Comparison of ENCODE assay signal across 10 mouse cellular contexts in the genomic region with DNA sequence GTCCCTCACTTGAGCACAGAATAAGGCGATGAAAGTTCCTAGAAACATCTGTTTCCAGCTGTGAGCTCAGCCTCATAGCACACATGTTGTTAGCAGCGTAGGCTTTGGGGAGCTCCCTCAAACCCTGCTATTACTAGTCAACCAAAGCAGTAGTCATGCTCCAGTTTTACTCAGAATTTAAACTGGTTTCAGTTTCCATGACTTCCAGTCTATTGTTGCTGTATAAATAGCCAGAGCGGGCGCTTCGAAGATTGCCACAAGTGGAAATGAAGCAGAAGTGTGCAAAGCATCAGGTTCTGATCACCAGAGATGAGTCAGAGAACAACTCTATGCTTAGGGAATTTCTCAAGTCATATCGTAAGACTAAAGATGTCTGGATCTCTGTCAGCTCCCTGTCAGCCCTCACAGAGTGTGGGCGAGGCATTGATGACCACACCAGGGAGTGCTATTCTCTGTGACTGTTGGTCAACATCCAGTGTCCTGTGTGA. TPM values are rescaled to one million over a fixed set of nuclear protein-coding genes. Genes with fewer than 3 reads are reported as not detected.
DNase-seq lines count a peak whose midpoint lies in the region; ATAC-seq and TF ChIP-seq lines count a peak whose summit lies in the region.
"Had no signal": no experiment of that assay in that cellular context is flagged by ENCODE, and none has a peak within 500 bp of the region (broad histone marks: within the 10 kb centered on the region; RNA-seq: fewer than 3 reads in every experiment).

No protein-coding gene starts in this region.

- ATAC-seq in kidney, embryonic 14.5 days (ENCODE audit: low FRiP score, low TSS enrichment) = no peak
- ATAC-seq in lung, embryonic 16.5 days (ENCODE audit: low read depth) = peak; percentile 57
- peak; percentile 51; the same call in 1 of the 2 replicates for ATAC-seq in stomach, postnatal 0 days (ENCODE audit: low FRiP score, low TSS enrichment)
- ATAC-seq: forebrain, postnatal 0 days had no signal

- peak; percentile 6 for DNase-seq in kidney, adult 9 months
- DNase-seq in fat pad, adult 2 months (ENCODE audit: extremely low read depth, low read depth, low spot score) = peak; percentile 19
- DNase-seq in stomach, postnatal 0 days (ENCODE audit: low spot score) = no peak
- no peak for DNase-seq in embryo, embryonic 11 days
- DNase-seq in cerebellum, postnatal 4 days (ENCODE audit: low spot score in 2 of 2) = no peak
- no peak for DNase-seq in adrenal gland, postnatal 25 days
- DNase-seq: forebrain, postnatal 0 days had no signal

- no peak overlapping the region for H3K4me3 ChIP-seq in kidney, embryonic 14.5 days (ENCODE audit: low read length)
- no peak overlapping the region for H3K4me3 ChIP-seq in lung, embryonic 16.5 days (ENCODE audit: low read length)
- H3K4me3 ChIP-seq in stomach, postnatal 0 days (ENCODE audit: low read depth, low read length) = no peak overlapping the region
- H3K4me3 ChIP-seq: megakaryocyte, embryonic 14.5 days had no signal

- no peak overlapping the region for H3K4me2 ChIP-seq in kidney, embryonic 14.5 days (replicated peaks; ENCODE audit: low read depth, low read length)
- no peak overlapping the region for H3K4me2 ChIP-seq in lung, embryonic 16.5 days (ENCODE audit: low read depth, low read length)
- H3K4me2 ChIP-seq in stomach, postnatal 0 days (replicated peaks; ENCODE audit: low read depth) = no peak overlapping the region

- H3K4me1 ChIP-seq in kidney, embryonic 14.5 days (ENCODE audit: control insufficient read depth, insufficient read depth, low read length) = 0 out of 2 replicates have a peak, but pooled peaks cover 3% of the 10 kb centered on the region
- H3K4me1 ChIP-seq in lung, embryonic 16.5 days (replicated peaks; ENCODE audit: control insufficient read depth, insufficient read depth, low read length) = no peaks in the 10 kb centered on the region; the same call in 1 of the 2 replicates
- H3K4me1 ChIP-seq in stomach, postnatal 0 days (replicated peaks; ENCODE audit: control insufficient read depth, insufficient read depth) = no peaks in the 10 kb centered on the region
- H3K4me1 ChIP-seq: megakaryocyte, embryonic 14.5 days had no signal

- no peak for TF ChIP-seq EP300 in stomach, postnatal 0 days (optimal IDR thresholded peaks at IDR 0.05)

- no peaks in the 10 kb centered on the region for H3K9me3 ChIP-seq in kidney, embryonic 14.5 days (ENCODE audit: control insufficient read depth, low read length)
- no peaks in the 10 kb centered on the region; the same call in 1 of the 2 replicates for H3K9me3 ChIP-seq in lung, embryonic 16.5 days (ENCODE audit: control insufficient read depth, low read length)
- H3K9me3 ChIP-seq in stomach, postnatal 0 days (ENCODE audit: control insufficient read depth, low read length) = no peaks in the 10 kb centered on the region

- no peak overlapping the region for H3K9ac ChIP-seq in kidney, embryonic 14.5 days (ENCODE audit: low read depth, low read length)
- no peak overlapping the region for H3K9ac ChIP-seq in lung, embryonic 16.5 days (ENCODE audit: low read length)
- no peak overlapping the region for H3K9ac ChIP-seq in stomach, postnatal 0 days (ENCODE audit: low read length)
- H3K9ac ChIP-seq: forebrain, postnatal 0 days had no signal

- 91% methylated on average over 7 of the region's 7 CpGs for WGBS in kidney, embryonic 14.5 days
- WGBS in lung, embryonic 16.5 days = 81% methylated on average over 7 of the region's 7 CpGs
- 70% methylated on average over 7 of the region's 7 CpGs for WGBS in stomach, postnatal 0 days

- TF ChIP-seq CTCF in stomach, postnatal 0 days (IDR thresholded peaks at IDR 0.05; ENCODE audit: low read depth) = no peak

- H3K27ac ChIP-seq in kidney, embryonic 14.5 days (ENCODE audit: low read depth, low read length) = no peak overlapping the region
- H3K27ac ChIP-seq in lung, embryonic 16.5 days (ENCODE audit: low read length) = no peak overlapping the region
- 0 out of 2 replicates have a peak overlapping the region, but pooled peaks have one; percentile 30 for H3K27ac ChIP-seq in stomach, postnatal 0 days (replicated peaks)

- no peaks in the 10 kb centered on the region for H3K27me3 ChIP-seq in kidney, embryonic 14.5 days (ENCODE audit: control insufficient read depth, insufficient read depth, low read length)
- no peaks in the 10 kb centered on the region for H3K27me3 ChIP-seq in lung, embryonic 16.5 days (ENCODE audit: control insufficient read depth, insufficient read depth, low read depth, low read length)
- H3K27me3 ChIP-seq in stomach, postnatal 0 days (ENCODE audit: control insufficient read depth, insufficient read depth, low read length) = no peaks in the 10 kb centered on the region
- H3K27me3 ChIP-seq: megakaryocyte, embryonic 14.5 days had no signal

- H3K36me3 ChIP-seq in kidney, embryonic 14.5 days (ENCODE audit: control insufficient read depth, insufficient read depth, low read length) = no peaks in the 10 kb centered on the region; the same call in 1 of the 2 replicates
- no peaks in the 10 kb centered on the region for H3K36me3 ChIP-seq in lung, embryonic 16.5 days (ENCODE audit: control insufficient read depth, insufficient read depth, low read length)
- no peaks in the 10 kb centered on the region for H3K36me3 ChIP-seq in stomach, postnatal 0 days (ENCODE audit: control insufficient read depth, insufficient read depth, low read length)

RNA-seq across cellular contexts. Expression of a gene that starts 36.2 kb away (rescaled TPM):
- polyA plus RNA-seq in kidney, embryonic 14.5 days (2014; fragmentation: Nextera tagmentation; extraction: Ambion mirVana) = 35.3 and 39.1 TPM in 2 replicates
- 45.4 and 52.9 TPM in 2 replicates for polyA plus RNA-seq in lung, embryonic 16.5 days (2015; fragmentation: Nextera tagmentation; extraction: Ambion mirVana)
- 33.3 and 36.9 TPM in 2 replicates for polyA plus RNA-seq in stomach, postnatal 0 days (2015; fragmentation: Nextera tagmentation; extraction: Ambion mirVana)
- total RNA-seq in adrenal gland, postnatal 25 days (2021) = 28.8 and 32.8 TPM in 2 replicates

Comparison
In these comparisons a context has a peak if more than half of its experiments do, and no peak if none do; other contexts are left out.
1. DNase-seq: peak in kidney, adult 9 months (single experiment) and fat pad, adult 2 months (single experiment); none in stomach, postnatal 0 days (single experiment), embryo, embryonic 11 days (single experiment), cerebellum, postnatal 4 days (0 of 2) and adrenal gland, postnatal 25 days (single experiment).